Mouse (Mus musculus) heart, embryonic 10.5 days (tissue): ENCODE data around the gene Cyp2w1. TPM values are rescaled to one million over a fixed set of nuclear protein-coding genes. Genes with fewer than 3 reads are reported as not detected.

Experiments used
- DNase-seq: peaks from one replicate; pipeline ENCODE4 v3.0.0-alpha.2; 2017; ENCODE audit warnings: low spot score
- H3K27ac ChIP-seq: fragments of 300-500 bp; sonication (generic); 2 replicates; pipeline ENCODE4 v1.5.1; 2016; ENCODE audit warnings: mild to moderate bottlenecking
- H3K27me3 ChIP-seq: fragments of 300-500 bp; sonication (generic); 2 replicates; pipeline ENCODE4 v1.6.1; 2016; ENCODE audit warnings: mild to moderate bottlenecking; ENCODE audit not compliant: poor library complexity, insufficient read depth, severe bottlenecking
- H3K36me3 ChIP-seq: fragments of 300-500 bp; sonication (generic); 2 replicates; pipeline ENCODE4 v1.6.1; 2016; ENCODE audit warnings: mild to moderate bottlenecking, moderate library complexity
- H3K4me1 ChIP-seq: fragments of 300-500 bp; sonication (generic); 2 replicates; pipeline ENCODE4 v1.6.1; 2016; ENCODE audit warnings: mild to moderate bottlenecking
- H3K4me3 ChIP-seq: fragments of 300-500 bp; sonication (generic); 2 replicates; pipeline ENCODE4 v1.5.1; 2016; ENCODE audit warnings: mild to moderate bottlenecking, moderate library complexity
- H3K9me3 ChIP-seq: fragments of 300-500 bp; sonication (generic); 2 replicates; pipeline ENCODE4 v1.6.1; 2016; ENCODE audit warnings: mild to moderate bottlenecking, moderate library complexity
- WGBS: fragments of 180-500 bp; shearing (Covaris S2); methylation state at CpG from one replicate; pipeline ENCODE4 v1.1.7; 2016; 5-methylcytosine and 5-hydroxymethylcytosine counted together
- polyA plus RNA-seq: library from polyadenylated mRNA; unstranded; fragments of >200 nt; fragmentation: Nextera tagmentation; extraction: Ambion mirVana; gene quantifications from 2 replicates; pipeline ENCODE4 v1.2.1, GENCODE M21; 2016

Cyp2w1 gene
- polyA plus RNA-seq, 1 experiment from 2014 or later = not detected

DNA sequence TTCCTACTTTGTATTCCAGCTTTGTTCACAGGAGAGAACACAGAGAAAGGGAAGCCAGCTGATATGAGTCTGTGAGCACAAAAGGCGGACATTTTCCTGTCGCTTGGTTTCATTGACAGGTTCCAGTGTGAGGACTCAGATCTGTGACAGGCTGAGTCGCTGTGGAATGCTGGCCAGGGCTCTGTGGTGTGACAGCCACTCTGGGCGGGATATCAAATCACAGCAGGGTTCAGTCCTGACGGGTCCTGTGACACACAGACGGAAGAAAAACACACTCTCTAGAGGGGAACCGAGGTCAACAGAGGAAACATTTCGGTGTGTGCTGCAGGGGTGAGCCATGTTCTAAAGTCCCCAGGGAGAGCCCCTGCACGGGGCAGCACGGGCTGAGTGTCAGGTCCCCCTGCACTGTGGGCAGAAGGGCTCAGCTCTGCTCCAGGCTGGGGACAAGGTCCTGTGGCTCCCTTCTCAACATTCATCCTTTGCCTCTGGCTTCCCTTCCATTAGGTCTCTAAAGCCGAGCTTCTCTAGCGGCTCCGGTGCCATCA is 14.5 kb upstream of the Cyp2w1 start:
- DNase-seq = peak; percentile 88
- Histone ChIP-seq H3K4me3 (no peak overlapping the region), H3K4me1 (peaks cover 36% of the 10 kb centered on the region), H3K9me3 (no peaks in the 10 kb centered on the region), H3K27me3 (peaks cover 23% of the 10 kb centered on the region), H3K36me3 (peaks cover 75% of the 10 kb centered on the region), H3K27ac (peak overlapping the region; percentile 53; the same call in 1 of the 2 replicates)
- WGBS = 33% methylated on average over 13 of the region's 13 CpGs

DNA sequence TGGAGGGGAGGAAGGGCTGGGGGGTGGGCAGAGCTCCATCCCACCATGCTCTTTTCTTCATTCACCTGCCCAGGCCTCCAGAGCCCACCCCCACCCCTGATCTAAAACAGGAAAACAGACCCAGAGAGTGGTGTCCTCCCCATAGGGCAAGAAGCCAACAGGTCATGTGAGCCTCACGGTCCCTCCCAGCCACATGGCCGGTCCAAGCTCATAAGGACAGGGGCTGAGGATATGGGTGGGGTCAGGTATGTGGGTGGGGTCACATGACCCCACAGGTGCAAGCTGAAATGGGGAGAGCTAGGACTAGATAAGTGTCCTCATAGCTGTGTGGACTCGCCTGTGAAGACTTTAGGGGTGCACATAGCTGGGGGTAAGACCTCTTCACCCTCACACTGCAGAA is 14.0 kb upstream of the Cyp2w1 start:
- 74% methylated on average over 3 of the region's 3 CpGs for WGBS
- no peak for DNase-seq
- peak overlapping the region; percentile 53; the same call in 1 of the 2 replicates for H3K27ac ChIP-seq
- peaks cover 34% of the 10 kb centered on the region for H3K4me1 ChIP-seq
- H3K4me3 ChIP-seq = no peak overlapping the region
- H3K9me3 ChIP-seq = no peaks in the 10 kb centered on the region
- peaks cover 18% of the 10 kb centered on the region for H3K27me3 ChIP-seq
- H3K36me3 ChIP-seq = peaks cover 76% of the 10 kb centered on the region

- H3K27ac ChIP-seq = 0 out of 2 replicates have a peak overlapping the region, but pooled peaks have one; percentile 53
- peaks cover 15% of the 10 kb centered on the region for H3K27me3 ChIP-seq
- 77% methylated on average over 11 of the region's 11 CpGs for WGBS
- peaks cover 38% of the 10 kb centered on the region for H3K4me1 ChIP-seq
- H3K36me3 ChIP-seq = peaks cover 76% of the 10 kb centered on the region
- no peak overlapping the region for H3K4me3 ChIP-seq
- DNase-seq = no peak
- H3K9me3 ChIP-seq = no peaks in the 10 kb centered on the region
Observed at GRCm38 (mm10) chr5:139338891-139339290, 13.5 kb upstream of the Cyp2w1 start.

DNA sequence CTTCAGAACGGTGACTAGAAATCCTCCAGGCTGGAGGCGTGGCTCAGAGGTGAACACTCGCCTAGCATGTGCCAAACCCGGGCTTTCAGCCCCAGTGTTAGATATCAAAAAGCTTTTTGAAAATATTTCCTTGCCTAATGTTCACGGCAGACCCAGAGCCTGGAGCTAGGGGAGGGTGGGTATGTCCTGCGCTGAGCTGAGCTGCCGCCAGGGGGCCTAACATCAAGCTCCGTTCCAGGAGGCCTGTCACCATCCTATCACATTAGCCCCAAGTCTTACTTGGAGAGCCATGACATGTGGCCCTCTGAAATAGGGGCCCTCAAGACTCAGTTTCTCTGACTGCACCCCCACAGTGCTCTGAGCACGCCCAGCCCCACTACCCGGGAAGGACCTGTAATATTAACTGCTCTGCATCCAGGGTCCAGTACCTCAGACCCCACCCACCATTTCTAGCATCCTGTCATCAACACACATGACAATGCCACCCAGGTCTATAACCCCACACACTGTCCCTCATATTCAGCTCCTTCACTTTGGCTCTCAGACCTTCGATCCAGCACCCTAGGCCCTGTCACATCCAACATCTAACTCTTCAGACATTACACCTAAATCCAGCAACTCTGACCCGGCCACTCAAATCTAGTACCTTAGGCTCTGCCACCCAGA is 8.3 kb upstream of the Cyp2w1 start:
- H3K4me1 ChIP-seq = peaks cover 37% of the 10 kb centered on the region
- peaks cover 35% of the 10 kb centered on the region for H3K36me3 ChIP-seq
- H3K27ac ChIP-seq = peak overlapping the region; percentile 92
- peaks cover 27% of the 10 kb centered on the region for H3K27me3 ChIP-seq
- 5% methylated on average over 12 of the region's 12 CpGs for WGBS
- DNase-seq = peak; percentile 91
- peak overlapping the region; percentile 90 for H3K4me3 ChIP-seq
- no peaks in the 10 kb centered on the region for H3K9me3 ChIP-seq

- Histone ChIP-seq H3K4me1 (peaks cover 32% of the 10 kb centered on the region), H3K4me3 (peak overlapping the region; percentile 90)
- under 1% methylated on average over 33 of the region's 33 CpGs for WGBS
Observed at GRCm38 (mm10) chr5:139344687-139345363, 7.6 kb upstream of the Cyp2w1 start.

GRCm38 (mm10) chr5:139345364-139345714 is 7.1 kb upstream of the Cyp2w1 start:
- Histone ChIP-seq H3K27me3 (peaks cover 39% of the 10 kb centered on the region), H3K4me1 (peaks cover 27% of the 10 kb centered on the region)
- 10% methylated on average over 5 of the region's 5 CpGs for WGBS

More at GRCm38 (mm10) chr5:139344687-139345363, 7.6 kb upstream of the Cyp2w1 start:
- peaks cover 28% of the 10 kb centered on the region for H3K36me3 ChIP-seq
- DNase-seq = peak; percentile 97
- H3K27me3 ChIP-seq = peaks cover 34% of the 10 kb centered on the region
- H3K27ac ChIP-seq = peak overlapping the region; percentile 92
- H3K9me3 ChIP-seq = no peaks in the 10 kb centered on the region

GRCm38 (mm10) chr5:139347225-139347624 is 5.2 kb upstream of the Cyp2w1 start:
- H3K4me3 ChIP-seq = no peak overlapping the region
- H3K36me3 ChIP-seq = peaks cover 7% of the 10 kb centered on the region
- H3K27ac ChIP-seq = no peak overlapping the region
- WGBS = 51% methylated on average over 1 of the region's 1 CpGs
- H3K4me1 ChIP-seq = peaks cover 36% of the 10 kb centered on the region
- peaks cover 55% of the 10 kb centered on the region for H3K27me3 ChIP-seq
- no peak for DNase-seq
- no peaks in the 10 kb centered on the region for H3K9me3 ChIP-seq

More at GRCm38 (mm10) chr5:139345364-139345714, 7.1 kb upstream of the Cyp2w1 start:
- H3K27ac ChIP-seq = peak overlapping the region; percentile 92
- no peaks in the 10 kb centered on the region for H3K9me3 ChIP-seq
- H3K4me3 ChIP-seq = peak overlapping the region; percentile 90
- H3K36me3 ChIP-seq = peaks cover 23% of the 10 kb centered on the region
- DNase-seq = no peak

GRCm38 (mm10) chr5:139349713-139350112 is 2.7 kb upstream of the Cyp2w1 start:
- Histone ChIP-seq H3K36me3 (no peaks in the 10 kb centered on the region), H3K27ac (no peak overlapping the region), H3K4me3 (no peak overlapping the region), H3K9me3 (no peaks in the 10 kb centered on the region), H3K4me1 (peaks cover 26% of the 10 kb centered on the region), H3K27me3 (peaks cover 67% of the 10 kb centered on the region)
- no peak for DNase-seq
- 72% methylated on average over 6 of the region's 6 CpGs for WGBS

- WGBS = 41% methylated on average over 5 of the region's 5 CpGs
- Histone ChIP-seq H3K4me1 (peaks cover 19% of the 10 kb centered on the region), H3K36me3 (no peaks in the 10 kb centered on the region), H3K27me3 (peaks cover 75% of the 10 kb centered on the region), H3K27ac (0 out of 2 replicates have a peak within 1 kb of the TSS, but pooled peaks have one; percentile 6), H3K9me3 (no peaks in the 10 kb centered on the region), H3K4me3 (no peak within 1 kb of the TSS)
- DNase-seq = no peak
Observed at GRCm38 (mm10) chr5:139351134-139351533, 1.3 kb upstream of the Cyp2w1 start, which contains the start of gene Cox19. Gene Cox19 (minus strand): TSS chr5:139351418.

- no peaks in the 10 kb centered on the region for H3K36me3 ChIP-seq
- H3K27me3 ChIP-seq = peaks cover 75% of the 10 kb centered on the region
- peaks cover 17% of the 10 kb centered on the region for H3K4me1 ChIP-seq
- DNase-seq = no peak
- H3K27ac ChIP-seq = 0 out of 2 replicates have a peak overlapping the region, but pooled peaks have one; percentile 6
- no peaks in the 10 kb centered on the region for H3K9me3 ChIP-seq
- WGBS = 29% methylated on average over 8 of the region's 8 CpGs
- no peak overlapping the region for H3K4me3 ChIP-seq
Observed at GRCm38 (mm10) chr5:139351628-139352027, 789 bp upstream of the Cyp2w1 start.

GRCm38 (mm10) chr5:139353496-139353895 is 1.1 kb downstream of the Cyp2w1 start:
- 57% methylated on average over 10 of the region's 10 CpGs for WGBS
- H3K36me3 ChIP-seq = no peaks in the 10 kb centered on the region
- H3K4me3 ChIP-seq = no peak overlapping the region
- H3K4me1 ChIP-seq = peaks cover 25% of the 10 kb centered on the region
- peaks cover 69% of the 10 kb centered on the region for H3K27me3 ChIP-seq
- no peak overlapping the region for H3K27ac ChIP-seq
- no peaks in the 10 kb centered on the region for H3K9me3 ChIP-seq
- DNase-seq = no peak

- 82% methylated on average over 11 of the region's 11 CpGs for WGBS
- H3K27ac ChIP-seq = no peak overlapping the region
- no peak overlapping the region for H3K4me3 ChIP-seq
- no peaks in the 10 kb centered on the region for H3K36me3 ChIP-seq
- peaks cover 30% of the 10 kb centered on the region for H3K4me1 ChIP-seq
- no peaks in the 10 kb centered on the region for H3K9me3 ChIP-seq
- H3K27me3 ChIP-seq = peaks cover 64% of the 10 kb centered on the region
- no peak for DNase-seq
Observed at GRCm38 (mm10) chr5:139353946-139354345, 1.5 kb downstream of the Cyp2w1 start.

DNA sequence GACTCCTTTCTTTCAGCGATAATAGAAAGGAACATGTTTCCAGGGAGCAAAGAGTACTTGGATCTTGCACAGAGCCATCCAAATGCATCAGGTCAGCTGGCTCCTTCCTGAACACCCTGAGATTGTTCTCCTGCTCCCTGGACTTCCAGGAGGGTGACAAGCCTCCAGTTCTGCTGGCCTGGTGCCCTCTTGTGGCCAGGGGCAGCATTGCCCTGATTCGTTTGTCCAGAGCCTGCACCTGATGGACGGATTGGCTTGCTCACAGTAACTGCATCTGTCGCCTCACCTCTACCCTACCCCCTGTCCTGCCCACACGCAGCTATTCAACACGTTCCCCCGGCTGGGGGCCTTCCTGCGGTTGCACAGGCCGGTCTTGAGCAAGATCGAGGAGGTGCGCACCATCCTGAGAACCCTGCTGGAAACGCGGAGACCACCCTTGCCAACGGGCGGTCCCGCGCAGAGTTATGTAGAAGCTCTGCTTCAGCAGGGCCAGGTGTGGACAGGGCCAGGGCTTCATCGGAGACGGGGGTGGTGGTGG is 2.9 kb downstream of the Cyp2w1 start:
- WGBS = 36% methylated on average over 19 of the region's 19 CpGs
- H3K27ac ChIP-seq = no peak overlapping the region
- H3K4me3 ChIP-seq = no peak overlapping the region
- DNase-seq = peak; percentile 87
- H3K36me3 ChIP-seq = no peaks in the 10 kb centered on the region
- H3K4me1 ChIP-seq = peaks cover 33% of the 10 kb centered on the region
- no peaks in the 10 kb centered on the region for H3K9me3 ChIP-seq
- H3K27me3 ChIP-seq = peaks cover 53% of the 10 kb centered on the region
